Mouse (Mus musculus) megakaryocyte, embryonic 14.5 days (primary cell): ENCODE results near the gene Shld2.

Source experiments
- FLI1 ChIP-seq: IDR thresholded peaks from 2 replicates; pipeline ENCODE4 v1.6.1; 2012; ENCODE audit warnings: low read length, inconsistent platforms, mixed read lengths
- GATA1 ChIP-seq: IDR thresholded peaks from 3 replicates; pipeline ENCODE4 v1.6.1; 2012; ENCODE audit warnings: mixed read lengths, low read length, inconsistent platforms, borderline replicate concordance

DNA sequence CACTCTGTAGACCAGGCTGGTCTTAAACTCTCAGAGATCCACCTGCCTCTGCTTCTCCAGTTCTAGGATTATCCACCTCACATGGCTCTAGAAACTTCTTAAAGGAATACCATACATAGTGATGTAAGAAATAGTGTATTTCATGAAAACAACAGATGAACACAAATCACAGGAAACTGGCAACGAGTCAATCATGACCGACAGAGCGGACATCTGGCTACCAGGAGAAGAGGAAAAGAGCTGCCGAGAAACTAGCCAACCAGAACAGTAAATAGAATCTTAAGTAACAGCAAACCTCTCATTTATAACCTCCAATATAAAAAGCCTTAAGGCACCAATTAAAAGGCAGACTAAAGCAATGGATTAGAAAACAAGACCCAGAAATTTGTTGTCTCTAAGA lies 30.6 kb downstream of the Shld2 start:
- TF ChIP-seq GATA1, result no peak
- TF ChIP-seq FLI1, result no peak
